Mouse (Mus musculus) CH12.LX (cell line): ENCODE data around the gene Gm1113. TPM values are rescaled to one million over a fixed set of nuclear protein-coding genes. Genes with fewer than 3 reads are reported as not detected.

Experiments
- DNase-seq: peaks from one replicate; pipeline ENCODE4 v3.0.0-alpha.2; 2013; ENCODE audit errors: extremely low read depth
- H3K27ac ChIP-seq: 2 replicates; pipeline ENCODE4 v1.5.1; 2012; ENCODE audit warnings: low read depth, mild to moderate bottlenecking, control low read depth, moderate library complexity; ENCODE audit not compliant: insufficient read depth
- H3K27me3 ChIP-seq: replicated peaks from 2 replicates; pipeline ENCODE3; 2012; ENCODE audit warnings: inconsistent platforms
- H3K36me3 ChIP-seq, 2 experiments: replicated peaks in 1 of 2; 2 replicates each; pipeline versions ENCODE3 to v1.6.1; 2012; ENCODE audit warnings: inconsistent platforms in 1 of 2, low read length in 1 of 2, mild to moderate bottlenecking in 1 of 2, mixed read lengths in 1 of 2, moderate library complexity in 1 of 2; ENCODE audit not compliant: control insufficient read depth in 1 of 2, insufficient read depth in 1 of 2
- H3K4me1 ChIP-seq, 2 experiments: 2 replicates each; pipeline ENCODE4 v1.6.1; 2012; ENCODE audit warnings: inconsistent platforms in 1 of 2, moderate library complexity in 1 of 2; ENCODE audit not compliant: insufficient read depth in 2 of 2, control insufficient read depth in 1 of 2
- H3K4me2 ChIP-seq: 2 replicates; pipeline ENCODE4 v1.6.1; 2012; ENCODE audit warnings: low read depth, mild to moderate bottlenecking, control low read depth; ENCODE audit not compliant: poor library complexity, insufficient read depth, severe bottlenecking
- H3K4me3 ChIP-seq, 3 experiments: fragments of 150-350 bp in 1 of 3; sonication (generic) in 1 of 3; replicated peaks in 1 of 3; 2 replicates each; pipeline versions ENCODE3 to v1.5.1; 2011 to 2012; ENCODE audit warnings: low read depth in 2 of 3, low read length in 2 of 3, mild to moderate bottlenecking in 2 of 3, moderate library complexity in 2 of 3, control low read depth in 1 of 3, improper control_type of control experiment in 1 of 3, inconsistent platforms in 1 of 3, mixed read lengths in 1 of 3; ENCODE audit not compliant: poor library complexity in 1 of 3
- H3K79me2 ChIP-seq: replicated peaks from 2 replicates; pipeline ENCODE4 v1.6.1; 2012; ENCODE audit warnings: mild to moderate bottlenecking, moderate library complexity; ENCODE audit not compliant: control insufficient read depth, poor library complexity, insufficient read depth, severe bottlenecking; ENCODE audit errors: extremely low read depth
- H3K9ac ChIP-seq: 2 replicates; pipeline ENCODE4 v1.6.1; 2012; ENCODE audit warnings: low read depth, mild to moderate bottlenecking, control low read depth, moderate library complexity; ENCODE audit not compliant: insufficient read depth
- H3K9me3 ChIP-seq: replicated peaks from 2 replicates; pipeline ENCODE3; 2012; ENCODE audit warnings: low read length, inconsistent platforms, mixed read lengths
- CHD2 ChIP-seq: IDR thresholded peaks from 2 replicates; pipeline ENCODE4 v1.6.1; 2011; ENCODE audit warnings: low read length, improper control_type of control experiment
- E2F4 ChIP-seq: IDR thresholded peaks from 2 replicates; pipeline ENCODE4 v1.6.1; 2011; ENCODE audit warnings: low read depth, low read length, improper control_type of control experiment; ENCODE audit not compliant: insufficient replicate concordance
- HCFC1 ChIP-seq: IDR thresholded peaks from 2 replicates; pipeline ENCODE4 v1.6.1; 2012; ENCODE audit warnings: low read depth, mild to moderate bottlenecking, inconsistent platforms, low read length, improper control_type of control experiment
- IRF4 ChIP-seq: IDR thresholded peaks from 2 replicates; pipeline ENCODE4 v1.6.1; 2014; ENCODE audit warnings: low read depth, mild to moderate bottlenecking, inconsistent platforms, low read length, improper control_type of control experiment
- JUN ChIP-seq: IDR thresholded peaks from 2 replicates; pipeline ENCODE4 v1.6.1; 2011; ENCODE audit warnings: low read depth, mild to moderate bottlenecking, low read length, improper control_type of control experiment, moderate library complexity; ENCODE audit not compliant: insufficient read depth
- JUND ChIP-seq: conservative IDR thresholded peaks from 2 replicates; pipeline ENCODE4 v1.6.1; 2011; ENCODE audit warnings: low read depth, low read length, improper control_type of control experiment
- KAT2A ChIP-seq: IDR thresholded peaks from 2 replicates; pipeline ENCODE4 v1.6.1; 2012; ENCODE audit warnings: low read length, improper control_type of control experiment, inconsistent platforms; ENCODE audit not compliant: insufficient replicate concordance
- MAX ChIP-seq: IDR thresholded peaks from 2 replicates; pipeline ENCODE4 v1.6.1; 2011; ENCODE audit warnings: low read length, improper control_type of control experiment
- MAZ ChIP-seq: IDR thresholded peaks from 2 replicates; pipeline ENCODE4 v1.6.1; 2012; ENCODE audit warnings: low read depth, mild to moderate bottlenecking, inconsistent platforms, low read length, improper control_type of control experiment, moderate library complexity
- MEF2A ChIP-seq: IDR thresholded peaks from 2 replicates; pipeline ENCODE4 v1.6.1; 2014; ENCODE audit warnings: low read depth, mild to moderate bottlenecking, inconsistent platforms, low read length, improper control_type of control experiment, borderline replicate concordance
- MYC ChIP-seq: IDR thresholded peaks from 2 replicates; pipeline ENCODE4 v1.6.1; 2011; ENCODE audit warnings: low read depth, mild to moderate bottlenecking, improper control_type of control experiment, low read length
- NELFE ChIP-seq: IDR thresholded peaks from 2 replicates; pipeline ENCODE4 v1.6.1; 2011; ENCODE audit warnings: low read depth, low read length, improper control_type of control experiment
- POLR2AphosphoS2 ChIP-seq: IDR thresholded peaks from 2 replicates; pipeline ENCODE4 v1.6.1; 2011; ENCODE audit warnings: low read depth, low read length, improper control_type of control experiment
- RAD21 ChIP-seq: IDR thresholded peaks from 2 replicates; pipeline ENCODE4 v1.6.1; 2011; ENCODE audit warnings: low read depth, mild to moderate bottlenecking, low read length, improper control_type of control experiment, moderate library complexity
- RCOR1 ChIP-seq: conservative IDR thresholded peaks from 2 replicates; pipeline ENCODE4 v1.6.1; 2012; ENCODE audit warnings: low read depth, mild to moderate bottlenecking, inconsistent platforms, low read length, improper control_type of control experiment
- SIN3A ChIP-seq: IDR thresholded peaks from 2 replicates; pipeline ENCODE4 v1.6.1; 2012; ENCODE audit warnings: low read length, improper control_type of control experiment, inconsistent platforms
- TBP ChIP-seq: conservative IDR thresholded peaks from 2 replicates; pipeline ENCODE4 v1.6.1; 2011; ENCODE audit warnings: low read depth, low read length, improper control_type of control experiment
- TCF12 ChIP-seq: IDR thresholded peaks from 2 replicates; pipeline ENCODE4 v1.6.1; 2014; ENCODE audit warnings: low read depth, mild to moderate bottlenecking, inconsistent platforms, low read length, improper control_type of control experiment
- UBTF ChIP-seq: IDR thresholded peaks from 2 replicates; pipeline ENCODE4 v1.6.1; 2012; ENCODE audit warnings: low read depth, mild to moderate bottlenecking, inconsistent platforms, low read length, improper control_type of control experiment, moderate library complexity
- USF1 ChIP-seq: IDR thresholded peaks from 2 replicates; pipeline ENCODE4 v1.6.1; 2014; ENCODE audit warnings: low read depth, mild to moderate bottlenecking, inconsistent platforms, low read length, improper control_type of control experiment
- ZKSCAN1 ChIP-seq: IDR thresholded peaks from 2 replicates; pipeline ENCODE4 v1.6.1; 2012; ENCODE audit warnings: low read depth, inconsistent platforms, low read length, improper control_type of control experiment, borderline replicate concordance
- ZNF384 ChIP-seq: IDR thresholded peaks from 2 replicates; pipeline ENCODE4 v1.6.1; 2012; ENCODE audit warnings: low read depth, low read length, improper control_type of control experiment, inconsistent platforms
- dilution Hi-C: fragments of 300-500 bp; cut with MboI; formaldehyde crosslinking; loops from 2 replicates; pipeline ENCODE4 v1.14.3; 2020; ENCODE audit warnings: low sequenced_read_pairs; ENCODE audit not compliant: extremely low pct_unique_long_range_greater_than_20kb, extremely low pct_ligation_motif_present
- in situ Hi-C: fragments of 300-500 bp; cut with MboI; formaldehyde crosslinking; loops from 3 replicates; pipeline ENCODE4 v1.14.3; 2019; ENCODE audit warnings: low sequenced_read_pairs, low pct_ligation_motif_present, low pct_unique_long_range_greater_than_20kb, mixed read lengths
- polyA plus RNA-seq: library from polyadenylated mRNA; unstranded; fragments of >175 nt; gene quantifications from 2 replicates; pipeline ENCODE4 v1.2.1, GENCODE M21; 2012; ENCODE audit warnings: low read depth; ENCODE audit not compliant: insufficient read length
- total RNA-seq, 2 experiments: library from RNA; depleted of rRNA; stranded (reverse); fragments of 300-350 nt in 1 of 2; fragments of >200 nt in 1 of 2; gene quantifications; 2 replicates each; pipeline ENCODE4 v1.2.3; 2012 to 2014

The Gm1113 gene
- total and polyA plus RNA-seq, 3 experiments: not detected

GRCm38 (mm10) chr9:35502361-35503000, 15.6 kb downstream of the Gm1113 start:
- no peak overlapping the region for H3K4me3 ChIP-seq
- no peak for DNase-seq
- H3K27me3 ChIP-seq: no peaks in the 10 kb centered on the region
- H3K4me1 ChIP-seq: peaks cover 0 to 4% of the 10 kb centered on the region in 2 experiments; a peak in 1 of 4 replicates
- in situ Hi-C loops (no loop called here), dilution Hi-C loops (no loop called here)
- H3K27ac ChIP-seq: no peak overlapping the region
- no peak overlapping the region for H3K9ac ChIP-seq
- peaks cover 2 to 5% of the 10 kb centered on the region in 2 experiments for H3K36me3 ChIP-seq
- H3K9me3 ChIP-seq: no peaks in the 10 kb centered on the region
- no peaks in the 10 kb centered on the region for H3K79me2 ChIP-seq
- TF ChIP-seq CHD2 (no peak), NELFE (no peak), JUND (no peak)
- TF ChIP-seq, all 38 proteins: peak for 0
- H3K4me2 ChIP-seq: no peak overlapping the region

- H3K27me3 ChIP-seq: no peaks in the 10 kb centered on the region
- DNase-seq: no peak
- no peaks in the 10 kb centered on the region for H3K9me3 ChIP-seq
- peaks cover 8 to 19% of the 10 kb centered on the region in 2 experiments for H3K4me1 ChIP-seq
- no peak overlapping the region for H3K4me2 ChIP-seq
- H3K27ac ChIP-seq: no peak overlapping the region
- in situ Hi-C loops: no loop called here
- H3K79me2 ChIP-seq: no peaks in the 10 kb centered on the region
- dilution Hi-C loops: no loop called here
- H3K36me3 ChIP-seq: peaks cover 2 to 5% of the 10 kb centered on the region in 2 experiments
- H3K4me3 ChIP-seq: no peak overlapping the region
- no peak overlapping the region for H3K9ac ChIP-seq
- TF ChIP-seq IRF4: no peak
- TF ChIP-seq MAZ: no peak
- no peak for TF ChIP-seq UBTF
- TF ChIP-seq TBP: no peak
- TF ChIP-seq RAD21: no peak
- no peak for TF ChIP-seq E2F4
- TF ChIP-seq HCFC1: no peak
- TF ChIP-seq RCOR1: no peak
- TF ChIP-seq MEF2A: no peak
- TF ChIP-seq MAX: no peak
- no peak for TF ChIP-seq POLR2AphosphoS2
- no peak for TF ChIP-seq SIN3A
- TF ChIP-seq KAT2A: no peak
- TF ChIP-seq MYC: no peak
- no peak for TF ChIP-seq ZKSCAN1
- TF ChIP-seq ZNF384: no peak
- TF ChIP-seq USF1: no peak
- TF ChIP-seq TCF12: no peak
- TF ChIP-seq JUN: no peak
- TF ChIP-seq JUND: no peak
These were observed 18.1 kb downstream of the Gm1113 start for GRCm38 (mm10) chr9:35499946-35500345.
